Mouse (Mus musculus) intestine, embryonic 14.5 days (tissue): ENCODE data around the gene Slc4a8. TPM values are rescaled to one million over a fixed set of nuclear protein-coding genes. Genes with fewer than 3 reads are reported as not detected.
"Not testable (repeated sequence)": the region's sequence is repeated elsewhere in the genome, so short reads cannot be mapped to it uniquely, and the experiment has no call there.

ENCODE experiments used
- ATAC-seq: fragments of 200-750 bp; cut with Nextera tagmentation; replicated peaks from 2 replicates; pipeline ENCODE4 v1.8.0; 2017; ENCODE audit warnings: low read depth, moderate number of reproducible peaks, moderate TSS enrichment, moderate library complexity; ENCODE audit not compliant: low FRiP score, low TSS enrichment
- DNase-seq: peaks from one replicate; pipeline ENCODE4 v3.0.0-alpha.2; 2018; ENCODE audit warnings: low spot score
- H3K27ac ChIP-seq: fragments of 300-500 bp; sonication (generic); 2 replicates; pipeline ENCODE4 v1.5.1; 2014; ENCODE audit warnings: low read depth, mild to moderate bottlenecking, control low read depth
- H3K27me3 ChIP-seq: fragments of 300-500 bp; sonication (generic); replicated peaks from 2 replicates; pipeline ENCODE4 v1.6.1; 2014; ENCODE audit warnings: low read length, control low read depth; ENCODE audit not compliant: control insufficient read depth, insufficient read depth
- H3K36me3 ChIP-seq: fragments of 300-500 bp; sonication (generic); 2 replicates; pipeline ENCODE4 v1.6.1; 2014; ENCODE audit warnings: low read length, control low read depth; ENCODE audit not compliant: control insufficient read depth, insufficient read depth
- H3K4me1 ChIP-seq: fragments of 300-500 bp; sonication (generic); replicated peaks from 2 replicates; pipeline ENCODE4 v1.6.1; 2014; ENCODE audit warnings: low read length, control low read depth, mixed read lengths; ENCODE audit not compliant: control insufficient read depth, insufficient read depth
- H3K4me2 ChIP-seq: fragments of 300-500 bp; sonication (generic); 2 replicates; pipeline ENCODE4 v1.6.1; 2014; ENCODE audit warnings: low read length
- H3K4me3 ChIP-seq: fragments of 300-500 bp; sonication (generic); 2 replicates; pipeline ENCODE4 v1.5.1; 2014; ENCODE audit warnings: low read depth, low read length, control low read depth, mixed read lengths
- H3K9ac ChIP-seq: fragments of 300-500 bp; sonication (generic); 2 replicates; pipeline ENCODE4 v1.6.1; 2014; ENCODE audit warnings: mild to moderate bottlenecking, low read length
- H3K9me3 ChIP-seq: fragments of 300-500 bp; sonication (generic); 2 replicates; pipeline ENCODE4 v1.6.1; 2016; ENCODE audit warnings: low read length, control low read depth; ENCODE audit not compliant: control insufficient read depth
- WGBS: fragments of 180-500 bp; shearing (Covaris S2); extraction: QIAGEN DNeasy Blood & Tissue Kit; methylation state at CpG from one replicate; pipeline ENCODE4 v1.1.7; 2014; 5-methylcytosine and 5-hydroxymethylcytosine counted together
- polyA plus RNA-seq: library from polyadenylated mRNA; unstranded; fragments of >200 nt; fragmentation: Nextera tagmentation; extraction: Ambion mirVana; gene quantifications from 2 replicates; pipeline ENCODE4 v1.2.1, GENCODE M21; 2014

The Slc4a8 gene
- polyA plus RNA-seq, 1 experiment from 2014 or later = 5.4 TPM

DNA sequence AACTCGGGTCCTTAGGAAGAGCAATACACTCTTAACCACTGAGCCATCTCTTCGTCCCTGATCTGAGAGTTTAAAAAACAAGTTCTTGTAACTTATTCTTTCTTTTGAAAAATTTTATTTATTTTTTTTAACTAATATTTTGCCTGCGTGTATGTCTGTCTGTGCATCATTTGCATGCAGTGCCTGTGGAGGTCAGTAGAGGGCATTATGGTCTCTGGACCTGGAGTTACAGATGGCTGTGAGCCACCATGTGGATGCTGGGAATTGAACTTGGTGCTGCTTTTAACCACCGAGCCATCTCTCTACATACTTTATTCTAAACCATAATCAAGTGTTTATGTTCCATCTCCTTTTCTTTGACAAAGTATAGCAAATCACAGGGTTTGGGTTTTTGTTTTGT, 11.1 kb downstream of the Slc4a8 start:
- Histone ChIP-seq H3K9me3 (no peaks in the 10 kb centered on the region), H3K4me3 (no peak overlapping the region), H3K36me3 (no peaks in the 10 kb centered on the region), H3K4me1 (peaks cover 33% of the 10 kb centered on the region), H3K27me3 (no peaks in the 10 kb centered on the region), H3K4me2 (no peak overlapping the region), H3K9ac (no peak overlapping the region), H3K27ac (no peak overlapping the region)
- ATAC-seq (no peak), DNase-seq (no peak)
- WGBS = 89% methylated on average over 4 of the region's 4 CpGs

DNA sequence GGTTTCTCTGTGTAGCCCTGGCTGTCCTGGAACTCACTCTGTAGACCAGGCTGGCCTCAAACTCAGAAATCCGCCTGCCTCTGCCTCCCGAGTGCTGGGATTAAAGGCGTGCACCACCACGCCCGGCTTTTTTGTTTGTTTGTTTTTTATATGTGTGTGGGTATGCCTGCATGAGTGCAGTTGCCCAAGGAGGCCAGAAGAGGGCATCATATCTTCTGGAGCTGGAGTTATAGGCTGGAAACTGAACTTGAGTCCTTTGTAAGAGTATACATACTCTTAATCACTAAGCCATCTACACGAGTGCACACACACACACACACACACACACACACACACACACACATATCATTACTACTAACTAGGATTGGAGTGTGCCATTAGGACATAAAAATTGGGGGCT, 12.3 kb downstream of the Slc4a8 start:
- 90% methylated on average over 6 of the region's 6 CpGs for WGBS
- not testable (repeated sequence) for H3K9me3 ChIP-seq

DNA sequence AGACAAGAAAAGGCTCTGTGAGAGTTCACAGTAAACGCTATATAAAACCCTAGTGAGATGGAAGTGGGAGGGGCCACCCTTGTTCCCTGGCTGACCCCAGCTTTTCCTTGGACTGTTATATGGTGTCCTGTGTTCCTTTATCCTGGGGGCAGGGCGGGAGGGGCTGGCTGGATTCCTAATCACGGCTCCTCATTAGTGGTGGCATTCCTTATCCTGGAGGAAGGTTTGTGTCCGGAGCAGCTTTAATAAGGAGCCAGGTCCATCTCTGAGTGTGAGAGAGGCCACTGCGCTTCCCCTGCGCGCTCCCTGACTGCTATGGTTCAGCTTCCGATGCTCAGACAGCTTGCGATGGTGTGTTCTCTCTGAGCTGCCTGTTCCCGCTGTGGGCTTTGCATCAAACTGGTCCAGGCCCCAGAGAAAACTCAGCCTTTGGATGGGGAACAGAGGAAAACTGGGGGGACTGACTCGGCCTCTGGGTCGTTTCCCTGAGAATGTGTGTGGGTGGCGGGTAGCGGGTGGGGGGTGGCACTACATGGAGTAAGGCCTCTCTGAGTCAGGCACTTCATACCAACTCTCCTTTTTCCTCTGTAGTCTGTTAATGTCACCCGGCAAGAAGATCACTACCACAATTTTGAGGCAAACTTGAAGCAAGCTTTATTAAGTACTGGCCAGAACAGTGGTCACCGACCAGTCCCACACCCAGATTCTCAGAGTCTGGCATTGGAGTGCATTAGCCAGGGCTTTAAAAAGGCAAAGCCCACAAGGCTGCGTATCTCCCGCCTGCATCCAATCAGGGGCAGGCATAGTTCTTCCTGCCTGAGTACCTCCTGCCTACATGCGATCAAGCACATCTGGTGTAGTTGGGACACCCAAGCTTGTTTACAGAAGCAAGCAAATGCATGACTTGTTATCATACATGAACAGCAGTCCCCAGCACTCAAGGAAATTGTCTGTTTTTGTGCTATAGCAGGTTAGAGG, 13.9 kb downstream of the Slc4a8 start:
- DNase-seq = no peak
- Histone ChIP-seq H3K4me1 (peaks cover 43% of the 10 kb centered on the region), H3K9me3 (no peaks in the 10 kb centered on the region), H3K27ac (peak overlapping the region; percentile 65), H3K36me3 (no peaks in the 10 kb centered on the region), H3K4me3 (no peak overlapping the region), H3K4me2 (no peak overlapping the region), H3K27me3 (no peaks in the 10 kb centered on the region), H3K9ac (no peak overlapping the region)
- no peak for ATAC-seq
- 45% methylated on average over 19 of the region's 19 CpGs for WGBS

More for the DNA sequence above, 12.3 kb downstream of the Slc4a8 start:
- not testable (repeated sequence) for H3K9ac ChIP-seq, H3K27me3 ChIP-seq, H3K36me3 ChIP-seq, ATAC-seq, H3K4me2 ChIP-seq, H3K4me3 ChIP-seq, DNase-seq, H3K27ac ChIP-seq
- peaks cover 38% of the 10 kb centered on the region for H3K4me1 ChIP-seq

DNA sequence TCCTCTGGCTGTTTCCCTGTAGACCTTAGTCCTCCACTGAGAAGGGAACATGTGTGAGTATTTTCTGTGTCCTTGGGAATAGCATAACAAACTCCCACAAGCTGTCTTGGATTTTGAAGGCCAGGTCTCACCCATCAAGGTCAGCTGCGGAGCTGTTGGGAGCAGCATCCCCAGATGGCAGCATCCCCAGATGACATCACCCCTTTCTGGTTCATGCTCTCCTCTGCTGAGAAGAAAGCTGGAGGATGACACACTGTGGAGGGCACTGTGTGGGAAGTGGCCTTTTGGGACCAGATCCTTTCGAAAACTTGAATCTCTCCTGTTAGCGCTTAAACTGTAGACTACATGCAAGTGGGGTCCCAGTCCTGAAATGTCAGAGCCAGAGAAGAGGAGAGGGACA, 14.9 kb downstream of the Slc4a8 start:
- peaks cover 43% of the 10 kb centered on the region for H3K4me1 ChIP-seq
- peak overlapping the region; percentile 65 for H3K27ac ChIP-seq
- no peaks in the 10 kb centered on the region for H3K9me3 ChIP-seq
- H3K4me2 ChIP-seq = no peak overlapping the region
- ATAC-seq (no peak), DNase-seq (no peak)
- H3K36me3 ChIP-seq = no peaks in the 10 kb centered on the region
- H3K9ac ChIP-seq = no peak overlapping the region
- no peak overlapping the region for H3K4me3 ChIP-seq
- H3K27me3 ChIP-seq = no peaks in the 10 kb centered on the region
- 83% methylated on average over 3 of the region's 3 CpGs for WGBS

DNA sequence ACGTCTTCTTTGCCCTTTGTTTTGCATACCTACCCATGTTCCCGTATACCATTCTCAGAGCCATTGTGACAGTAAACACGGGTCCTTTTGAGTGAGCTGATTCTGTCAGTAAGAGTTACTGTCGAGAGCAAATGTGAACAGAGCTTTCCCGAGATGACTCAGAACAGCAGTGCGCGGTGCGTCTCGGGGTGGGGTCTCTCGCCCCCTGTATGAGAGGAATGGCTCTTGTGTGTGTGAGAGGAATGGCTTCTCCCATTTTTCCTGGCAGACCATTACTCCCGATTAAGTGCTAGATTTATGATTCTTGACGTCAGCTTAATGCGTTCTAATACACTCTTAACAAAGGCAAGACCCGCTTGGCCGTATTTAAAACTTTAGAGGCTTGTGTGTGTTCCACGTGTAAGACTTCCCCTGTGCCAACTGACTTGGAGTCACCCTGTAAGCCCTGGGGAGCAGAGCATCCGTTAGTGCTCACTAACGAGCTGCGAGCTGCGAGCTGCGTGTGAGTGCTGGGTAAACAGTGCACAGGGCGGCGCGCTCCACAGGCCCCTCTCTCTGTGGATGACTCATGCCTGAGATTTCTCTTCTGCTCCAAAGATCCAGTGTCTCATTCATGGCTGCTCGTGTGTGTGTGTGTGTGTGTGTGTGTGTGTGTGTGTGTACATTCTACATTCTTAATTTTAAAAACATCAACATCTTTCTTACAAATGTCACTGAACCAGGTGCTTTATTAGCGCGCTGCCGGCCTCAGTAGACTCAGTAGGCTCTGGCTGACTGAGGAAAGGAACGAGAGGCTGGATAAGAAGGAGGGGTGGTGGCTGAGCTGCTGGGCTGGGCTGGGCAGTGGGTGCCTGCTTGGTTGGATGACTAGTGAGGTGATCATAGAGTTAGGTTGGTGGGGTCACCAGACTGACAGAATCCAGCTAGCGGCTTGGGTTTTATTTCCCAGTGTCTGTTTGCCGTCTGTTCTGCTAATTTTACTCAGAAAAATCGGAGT, 15.8 kb downstream of the Slc4a8 start:
- peak overlapping the region; percentile 29 for H3K4me2 ChIP-seq
- DNase-seq (peak; percentile 75), ATAC-seq (peak; percentile 78)
- H3K9ac ChIP-seq = no peak overlapping the region
- no peaks in the 10 kb centered on the region for H3K36me3 ChIP-seq
- H3K4me1 ChIP-seq = peaks cover 43% of the 10 kb centered on the region
- H3K27ac ChIP-seq = peak overlapping the region; percentile 65
- WGBS = 28% methylated on average over 32 of the region's 32 CpGs
- H3K9me3 ChIP-seq = no peaks in the 10 kb centered on the region
- H3K4me3 ChIP-seq = no peak overlapping the region
- no peaks in the 10 kb centered on the region for H3K27me3 ChIP-seq

DNA sequence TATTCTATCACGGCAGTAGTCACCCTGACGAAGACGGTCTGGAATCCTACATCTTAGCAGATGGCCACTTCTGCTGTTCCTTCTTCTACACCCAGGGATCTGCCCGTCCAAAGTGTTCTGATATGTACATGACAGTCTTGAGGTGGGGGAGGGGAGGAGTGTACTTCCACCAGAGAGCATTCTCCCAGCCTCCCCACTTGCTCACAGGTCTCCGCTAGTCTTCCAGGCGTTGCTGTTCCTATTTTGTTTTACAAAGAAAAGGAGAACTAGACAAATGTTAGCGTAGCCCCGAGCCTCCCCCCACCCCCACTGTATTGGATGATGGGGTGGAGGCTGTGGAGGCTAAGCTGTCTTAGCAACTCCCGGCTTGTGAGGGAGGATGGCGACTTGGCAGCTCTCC, 18.3 kb downstream of the Slc4a8 start:
- peaks cover 4% of the 10 kb centered on the region; the same call in 1 of the 2 replicates for H3K9me3 ChIP-seq
- H3K4me1 ChIP-seq = peaks cover 38% of the 10 kb centered on the region
- ATAC-seq = no peak
- H3K9ac ChIP-seq = no peak overlapping the region
- no peak overlapping the region for H3K4me2 ChIP-seq
- H3K36me3 ChIP-seq = no peaks in the 10 kb centered on the region
- H3K27ac ChIP-seq = no peak overlapping the region
- no peak for DNase-seq
- H3K4me3 ChIP-seq = no peak overlapping the region
- 51% methylated on average over 10 of the region's 10 CpGs for WGBS
- no peaks in the 10 kb centered on the region for H3K27me3 ChIP-seq

DNA sequence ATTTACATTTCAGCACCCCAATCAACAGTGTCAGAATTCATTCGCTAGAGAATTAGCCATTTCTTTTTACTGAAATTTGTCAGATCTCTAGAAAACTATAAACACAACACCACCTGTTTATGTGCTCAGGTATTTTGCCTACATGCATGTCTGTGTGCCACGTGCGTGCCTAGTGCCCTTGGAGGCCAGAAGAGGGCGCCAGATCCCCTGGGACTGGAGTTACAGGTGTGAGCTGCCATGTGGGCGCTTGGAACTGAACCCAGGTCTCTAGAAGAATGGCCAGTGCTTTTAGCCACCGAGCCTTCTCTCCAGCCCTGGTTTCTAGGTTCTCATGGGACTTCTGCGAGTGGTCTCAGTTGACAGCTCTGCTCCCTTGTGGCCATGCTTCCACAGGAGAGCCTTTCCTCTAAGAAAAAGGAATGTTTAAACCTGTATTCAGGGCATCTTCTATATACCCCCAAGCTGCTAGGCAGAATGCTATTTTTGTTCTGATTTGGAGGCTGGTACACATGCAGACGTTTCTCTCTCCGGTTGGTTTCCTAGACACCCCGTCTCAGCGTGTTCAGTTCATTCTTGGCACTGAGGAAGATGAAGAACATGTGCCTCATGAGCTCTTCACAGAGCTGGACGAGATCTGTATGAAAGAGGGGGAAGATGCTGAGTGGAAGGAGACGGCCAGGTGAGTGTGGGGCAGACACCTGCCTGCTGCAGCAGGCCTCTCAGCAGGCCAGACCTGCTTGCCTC, 21.9 kb downstream of the Slc4a8 start:
- H3K4me3 ChIP-seq = no peak overlapping the region
- 0 out of 2 replicates have a peak, but pooled peaks cover 5% of the 10 kb centered on the region for H3K4me1 ChIP-seq
- no peak overlapping the region for H3K9ac ChIP-seq
- H3K27ac ChIP-seq = no peak overlapping the region
- 91% methylated on average over 13 of the region's 13 CpGs for WGBS
- no peaks in the 10 kb centered on the region for H3K27me3 ChIP-seq
- H3K9me3 ChIP-seq = peaks cover 4% of the 10 kb centered on the region; the same call in 1 of the 2 replicates
- DNase-seq (no peak), ATAC-seq (no peak)
- H3K4me2 ChIP-seq = no peak overlapping the region
- H3K36me3 ChIP-seq = no peaks in the 10 kb centered on the region

DNA sequence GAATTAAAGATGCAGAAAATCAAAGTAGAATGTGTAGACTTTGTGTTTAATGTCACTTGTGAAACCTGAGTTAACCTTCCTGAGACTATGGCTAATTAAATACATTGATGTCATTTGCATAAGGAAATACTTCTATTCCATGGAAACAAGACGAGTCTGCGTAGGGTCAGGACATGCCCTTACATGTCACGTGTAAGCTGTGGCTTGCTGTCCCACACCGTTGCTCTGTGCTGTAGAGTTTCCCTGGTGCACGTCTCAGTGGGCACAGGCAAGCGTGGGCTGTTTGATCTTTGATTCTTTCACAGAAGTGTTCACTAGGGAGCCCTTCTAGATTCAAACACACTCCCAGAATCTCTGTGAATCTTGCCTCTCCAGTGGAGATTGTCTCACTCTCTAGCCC, 28.7 kb downstream of the Slc4a8 start:
- no peak overlapping the region for H3K27ac ChIP-seq
- no peaks in the 10 kb centered on the region for H3K27me3 ChIP-seq
- WGBS = 93% methylated on average over 6 of the region's 6 CpGs
- no peak overlapping the region for H3K9ac ChIP-seq
- no peak overlapping the region for H3K4me3 ChIP-seq
- no peaks in the 10 kb centered on the region for H3K9me3 ChIP-seq
- DNase-seq (no peak), ATAC-seq (no peak)
- no peak overlapping the region for H3K4me2 ChIP-seq
- H3K4me1 ChIP-seq = no peaks in the 10 kb centered on the region
- H3K36me3 ChIP-seq = 0 out of 2 replicates have a peak, but pooled peaks cover 5% of the 10 kb centered on the region
